Mouse (Mus musculus) bone marrow, adult 2 months (tissue): ENCODE data around the gene Ubash3b.

Source experiments
- CTCF ChIP-seq: fragments of 200-500 bp; IDR thresholded peaks from 2 replicates; pipeline ENCODE4 v1.5.1; 2011; ENCODE audit warnings: low read length, control low read depth; ENCODE audit not compliant: control insufficient read depth, insufficient read depth
- POLR2A ChIP-seq: fragments of 200-500 bp; IDR thresholded peaks from 2 replicates; pipeline ENCODE4 v1.6.1; 2011; ENCODE audit warnings: low read depth, mild to moderate bottlenecking, control low read depth, low read length, borderline replicate concordance; ENCODE audit not compliant: control insufficient read depth

DNA sequence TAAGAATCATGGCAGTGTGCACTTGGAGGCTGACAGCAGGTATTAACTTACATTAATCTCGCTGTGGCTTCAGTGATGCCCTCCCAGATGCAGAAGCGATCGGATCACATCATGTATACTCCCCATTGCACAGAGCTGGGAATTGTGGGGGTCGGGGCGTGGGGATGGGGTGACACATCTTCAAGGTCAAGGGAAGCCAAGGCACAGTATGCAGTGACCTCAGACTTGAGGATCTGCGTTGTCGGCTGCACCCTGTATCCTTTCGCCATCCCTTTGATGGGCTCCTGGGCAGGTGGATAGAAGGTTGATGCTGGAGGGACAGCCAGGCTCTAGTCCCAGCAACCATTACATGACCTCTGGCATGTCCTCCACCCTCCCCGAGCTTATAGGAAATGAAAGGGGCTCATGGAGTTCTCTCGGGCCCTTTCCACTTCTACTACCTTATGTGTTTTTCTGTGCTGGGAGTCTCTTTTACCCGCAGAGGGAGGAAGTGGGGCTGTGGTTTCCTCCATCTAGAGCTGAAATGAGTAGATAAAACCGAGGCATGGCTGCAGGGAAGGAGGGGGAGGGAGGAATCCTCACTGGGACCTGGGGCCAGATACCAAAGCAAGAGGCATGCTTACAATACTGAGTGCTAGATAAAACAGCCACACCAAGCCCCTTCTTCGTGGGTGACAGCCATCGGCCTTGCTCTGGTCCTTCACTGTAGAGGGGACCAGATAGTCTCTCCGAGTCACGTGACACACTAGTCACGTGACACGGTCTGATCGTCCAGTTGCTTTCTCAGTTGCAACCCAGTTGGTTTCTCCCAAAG is 88.1 kb downstream of the Ubash3b start:
- no peak for TF ChIP-seq CTCF
- TF ChIP-seq POLR2A = no peak
